ENCODE assay signal across 13 mouse cellular contexts in genomic region chr2:6159219-6159618, GRCm38 (mm10). TPM values are rescaled to one million over a fixed set of nuclear protein-coding genes. Genes with fewer than 3 reads are reported as not detected.
"Had no signal": no experiment of that assay in that cellular context is flagged by ENCODE, and none has a peak within 500 bp of the region (broad histone marks: within the 10 kb centered on the region; RNA-seq: fewer than 3 reads in every experiment).

No protein-coding gene starts in this region.

- H3K27ac ChIP-seq: limb, embryonic 13.5 days; liver, embryonic 13.5 days; midbrain, embryonic 12.5 days; stomach, postnatal 0 days had no signal

- ATAC-seq: inflammation-experienced regulatory T-cells, adult 6 months; midbrain, embryonic 16.5 days had no signal

- DNase-seq: kidney, adult 18-20 months; kidney, postnatal 25 days; layer of hippocampus, adult 9-11 months; layer of hippocampus, postnatal 36 days; lung, adult 18-20 months; right cerebral cortex, postnatal 25 days; thymus, postnatal 14 days had no signal

- H3K27me3 ChIP-seq: limb, embryonic 13.5 days; liver, embryonic 13.5 days; midbrain, embryonic 12.5 days had no signal

- H3K9ac ChIP-seq: limb, embryonic 13.5 days; liver, embryonic 13.5 days; midbrain, embryonic 12.5 days had no signal

- H3K9me3 ChIP-seq: limb, embryonic 13.5 days; liver, embryonic 13.5 days; midbrain, embryonic 12.5 days had no signal

- H3K4me3 ChIP-seq: limb, embryonic 13.5 days; liver, embryonic 13.5 days; midbrain, embryonic 12.5 days had no signal

- H3K36me3 ChIP-seq: limb, embryonic 13.5 days; liver, embryonic 13.5 days; midbrain, embryonic 12.5 days had no signal

- H3K4me2 ChIP-seq: limb, embryonic 13.5 days; liver, embryonic 13.5 days; midbrain, embryonic 12.5 days had no signal

- H3K4me1 ChIP-seq: midbrain, embryonic 12.5 days had no signal

RNA-seq across cellular contexts. Expression of gene Echdc3, which starts 53.6 kb away (rescaled TPM):
- polyA plus RNA-seq: inflammation-experienced regulatory T-cells, adult 6 months had no signal
